Mouse (Mus musculus) thymus, adult 18-20 months (tissue): ENCODE results near the gene Esp23.
"Not testable (repeated sequence)": the region's sequence is repeated elsewhere in the genome, so short reads cannot be mapped to it uniquely, and the experiment has no call there.

Experiments
- DNase-seq, 2 experiments: peaks; one replicate each; pipeline ENCODE4 v3.0.0; 2022; ENCODE audit warnings: mixed read lengths in 2 of 2

Gene Esp23

DNA sequence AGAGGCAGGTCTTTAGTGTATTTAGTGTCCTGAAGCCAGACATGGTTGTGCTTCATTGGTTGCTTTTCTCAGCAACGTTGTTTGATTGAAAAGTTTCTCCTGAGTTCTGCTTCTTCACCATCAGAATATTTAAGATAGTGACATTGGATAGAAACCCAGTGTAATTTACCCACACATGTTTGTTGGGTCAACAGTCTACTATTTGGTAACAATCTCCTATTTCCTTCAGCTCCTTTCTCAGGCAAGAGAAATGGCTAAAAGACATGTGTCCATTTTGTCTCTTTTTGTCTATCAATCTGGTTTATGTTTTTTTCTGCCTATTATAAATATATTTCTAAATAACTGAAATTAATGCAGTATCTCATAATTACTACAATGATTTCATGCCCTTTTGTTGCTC lies at the start of gene Esp23:
TSS of gene Esp23 (minus strand) at position 101 of the 400 bp plus-strand sequence.
- DNase-seq, result no peak

DNA sequence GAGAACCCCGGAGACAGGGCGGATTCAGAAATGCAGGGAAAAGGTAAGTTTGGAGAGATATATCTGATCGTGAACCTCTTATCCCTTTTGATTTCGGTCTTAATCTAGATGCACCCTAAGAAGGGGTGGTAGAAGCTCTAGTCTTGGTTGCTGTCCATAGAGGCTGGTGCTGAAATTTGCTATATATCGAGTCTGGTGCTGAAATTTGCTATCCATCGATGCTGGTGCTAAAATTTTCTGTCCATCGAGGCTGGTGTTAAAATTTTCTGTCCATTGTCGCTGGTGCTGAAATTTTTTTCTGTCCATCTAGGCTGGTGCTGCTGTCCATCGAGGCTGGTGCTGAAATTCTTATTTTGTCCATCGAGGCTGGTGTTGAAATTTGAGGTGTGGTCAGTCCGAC lies 30.3 kb upstream of the Esp23 start:
- not testable (repeated sequence) for DNase-seq

DNA sequence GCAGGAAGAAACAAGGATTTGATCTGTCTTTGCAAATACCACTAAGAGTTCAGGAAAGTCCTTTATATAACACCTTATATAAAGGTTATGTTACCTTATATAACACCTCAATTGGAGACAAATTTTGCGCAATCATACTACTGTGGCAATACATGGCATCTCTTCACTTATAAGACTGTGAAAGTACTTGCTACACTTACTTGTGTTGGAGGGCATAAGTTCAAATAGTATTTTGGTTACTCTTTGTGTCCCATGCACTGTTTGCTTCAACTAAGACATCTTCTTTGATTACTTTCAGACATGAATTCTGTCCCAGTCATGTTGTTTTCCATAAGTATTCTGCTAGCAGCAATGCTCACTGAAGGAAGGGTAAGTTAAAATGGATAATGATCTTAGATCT lies 18.2 kb upstream of the Esp23 start, which contains the start of gene Esp22:
TSS of gene Esp22 (plus strand) at position 301 of the 400 bp plus-strand sequence.
- DNase-seq, result no peak

DNA sequence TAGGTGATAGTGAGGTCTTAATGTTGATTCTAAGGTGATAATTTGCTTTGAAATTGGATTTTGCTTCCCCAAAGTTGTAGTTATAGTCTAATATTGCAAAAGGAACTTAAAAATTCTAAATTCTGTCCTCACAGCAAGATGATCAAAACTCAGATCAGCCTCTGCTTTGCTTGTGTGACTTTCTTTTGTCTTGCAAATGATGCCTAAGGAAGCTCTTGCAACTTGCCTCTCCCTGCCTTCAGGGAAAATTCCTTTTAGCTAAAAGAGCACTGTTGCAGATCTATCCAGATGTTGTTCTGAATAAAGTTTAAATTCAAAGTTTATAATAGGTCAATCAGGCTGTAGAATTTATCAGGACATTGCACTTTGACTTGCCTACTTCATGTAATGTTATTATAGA lies 13.2 kb downstream of the Esp23 start:
- DNase-seq, result no peak

DNA sequence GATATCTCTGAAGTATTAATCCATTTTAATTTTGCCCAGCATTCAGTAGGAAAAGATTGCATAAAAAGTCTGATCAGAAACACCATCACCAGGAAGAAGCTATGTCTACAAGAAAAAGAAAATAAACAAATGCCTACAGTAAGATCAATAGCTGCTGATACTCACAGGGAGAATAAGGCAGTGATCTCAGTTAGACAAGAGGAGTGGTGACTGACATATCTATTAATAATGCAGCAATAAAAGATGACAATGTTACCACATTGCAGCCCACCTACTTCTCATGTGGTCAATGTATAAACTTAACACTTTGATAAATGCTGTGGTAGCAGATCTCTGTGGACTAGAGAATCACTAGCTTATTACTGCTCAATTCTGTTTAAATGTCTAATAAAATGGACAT lies 33.6 kb downstream of the Esp23 start, which contains the start of gene Gm21903:
TSS of gene Gm21903 (minus strand) at position 101 of the 400 bp plus-strand sequence.
- no peak for DNase-seq

DNA sequence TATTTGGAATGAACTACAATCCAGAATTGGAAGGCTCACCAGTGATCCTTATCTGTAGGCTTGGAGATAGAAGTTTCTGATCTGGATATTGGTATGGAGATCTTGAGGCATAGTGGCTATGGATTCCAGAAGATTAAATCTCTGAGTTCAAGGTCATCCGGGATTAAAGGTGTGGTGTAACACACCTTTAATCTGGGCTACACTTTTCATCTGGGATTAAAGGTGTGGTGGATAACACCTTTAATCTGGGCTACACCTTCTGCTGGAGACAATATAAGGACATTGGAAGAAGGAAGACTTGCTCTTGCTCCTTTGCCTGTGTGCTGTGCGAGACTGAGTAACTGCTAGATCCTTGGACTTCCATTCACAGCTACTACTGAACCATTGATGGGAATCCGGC lies 40.4 kb downstream of the Esp23 start, which contains the start of gene Esp24:
TSS of gene Esp24 (plus strand) at position 301 of the 400 bp plus-strand sequence.
- DNase-seq, result not testable (repeated sequence)
